In the genomic region with DNA sequence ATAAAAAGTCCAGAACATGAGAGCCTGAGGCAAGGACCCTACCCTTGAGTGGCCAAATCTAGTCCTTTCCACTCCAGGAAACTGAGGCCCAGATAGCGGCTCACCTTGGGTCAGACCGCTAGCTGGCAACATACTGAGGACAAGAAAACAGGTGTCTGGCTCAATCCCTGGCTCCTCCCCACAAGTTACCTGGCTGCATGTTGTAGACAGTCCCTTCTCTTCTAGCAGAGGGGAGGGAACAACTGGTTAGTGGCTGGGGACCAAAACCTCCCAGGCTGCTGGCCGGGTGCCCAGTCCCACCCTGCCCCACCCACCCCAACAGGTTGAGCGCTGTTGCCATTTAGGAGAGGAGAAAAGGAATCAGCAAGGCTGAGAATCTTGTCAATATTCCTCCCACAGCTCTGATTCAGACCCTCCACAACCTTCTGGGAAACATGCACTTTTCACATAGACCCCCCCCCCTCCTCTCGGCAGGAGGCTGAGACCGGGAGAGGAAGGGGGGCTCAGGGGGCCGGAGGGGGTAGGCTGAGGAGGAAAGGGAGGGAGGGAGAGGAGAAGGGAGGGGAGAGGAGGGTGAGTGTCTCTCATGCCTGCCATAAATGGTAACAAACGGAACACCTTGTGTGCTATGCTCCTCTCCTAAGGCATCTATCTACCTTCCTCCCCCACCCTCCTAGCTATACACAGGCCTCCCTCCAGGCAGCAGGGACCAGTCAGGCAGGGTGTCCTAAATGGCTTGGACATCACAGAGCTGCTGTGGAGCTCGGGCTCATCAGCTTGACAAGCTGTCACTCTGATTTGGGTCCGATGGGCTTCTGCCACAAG, we compare ENCODE assay signal across 9 mouse cellular contexts.
DNase-seq lines count a peak whose midpoint lies in the region; ATAC-seq and TF ChIP-seq lines count a peak whose summit lies in the region.
"Had no signal": no experiment of that assay in that cellular context is flagged by ENCODE, and none has a peak within 500 bp of the region (broad histone marks: within the 10 kb centered on the region; RNA-seq: fewer than 3 reads in every experiment).

No protein-coding gene starts in this region.

- no peak for TF ChIP-seq POLR2A in kidney, adult 2 months (IDR thresholded peaks at IDR 0.05; ENCODE audit: low read depth, low read length)

- peak; percentile 21; the same call in 1 of the 2 replicates for ATAC-seq in kidney, postnatal 0 days (replicated peaks; ENCODE audit: low FRiP score, low read depth)
- ATAC-seq in forebrain, embryonic 15.5 days (replicated peaks) = peak; percentile 29; the same call in 1 of the 2 replicates
- 0 out of 2 replicates have a peak, but pooled peaks have one; percentile 17 for ATAC-seq in limb, embryonic 11.5 days (ENCODE audit: insufficient number of reproducible peaks, low FRiP score, low TSS enrichment, low read depth)

- intact Hi-C loops in left cerebral cortex, postnatal 36 days (cut with DNase I) = no loop called here

- no peak overlapping the region for H3K27ac ChIP-seq in kidney, postnatal 0 days
- no peak overlapping the region for H3K27ac ChIP-seq in kidney, adult 2 months (ENCODE audit: insufficient read depth, low read depth, low read length)
- H3K27ac ChIP-seq in forebrain, embryonic 15.5 days (replicated peaks) = peak overlapping the region; percentile 71
- no peak overlapping the region; the same call in 1 of the 2 replicates for H3K27ac ChIP-seq in limb, embryonic 11.5 days (replicated peaks; ENCODE audit: low read depth, low read length)
- H3K27ac ChIP-seq: liver, embryonic 15.5 days had no signal

- no peak overlapping the region for H3K4me2 ChIP-seq in kidney, postnatal 0 days (ENCODE audit: low read length)
- H3K4me2 ChIP-seq in forebrain, embryonic 15.5 days (replicated peaks) = no peak overlapping the region
- H3K4me2 ChIP-seq in limb, embryonic 11.5 days (ENCODE audit: low read depth, severe bottlenecking) = 0 out of 2 replicates have a peak overlapping the region, but pooled peaks have one; percentile 7
- H3K4me2 ChIP-seq: liver, embryonic 15.5 days had no signal

- no peak overlapping the region for H3K4me3 ChIP-seq in kidney, postnatal 0 days (replicated peaks; ENCODE audit: low read depth, low read length)
- no peak overlapping the region for H3K4me3 ChIP-seq in kidney, adult 2 months (ENCODE audit: insufficient read depth, low read depth, low read length)
- H3K4me3 ChIP-seq in forebrain, embryonic 15.5 days = no peak overlapping the region
- no peak overlapping the region for H3K4me3 ChIP-seq in limb, embryonic 11.5 days (ENCODE audit: low read depth, low read length)
- H3K4me3 ChIP-seq: liver, embryonic 15.5 days had no signal

- WGBS in kidney, postnatal 0 days = 40% methylated on average over 7 of the region's 10 CpGs
- WGBS in kidney, adult 2 months = 45% methylated on average over 10 of the region's 10 CpGs
- WGBS in forebrain, embryonic 15.5 days = 25% methylated on average over 8 of the region's 10 CpGs
- WGBS in limb, embryonic 11.5 days = 33% methylated on average over 8 of the region's 10 CpGs

- H3K9ac ChIP-seq in kidney, postnatal 0 days (ENCODE audit: low read depth, low read length) = no peak overlapping the region
- H3K9ac ChIP-seq in forebrain, embryonic 15.5 days (replicated peaks) = no peak overlapping the region
- no peak overlapping the region for H3K9ac ChIP-seq in limb, embryonic 11.5 days (ENCODE audit: low read length)
- H3K9ac ChIP-seq: liver, embryonic 15.5 days had no signal

- H3K4me1 ChIP-seq in kidney, postnatal 0 days (replicated peaks; ENCODE audit: insufficient read depth, low read length) = peaks cover 17% of the 10 kb centered on the region; the same call in 1 of the 2 replicates
- H3K4me1 ChIP-seq in kidney, adult 2 months (ENCODE audit: control insufficient read depth, insufficient read depth, low read length) = no peaks in the 10 kb centered on the region
- H3K4me1 ChIP-seq in forebrain, embryonic 15.5 days = peaks cover 23% of the 10 kb centered on the region
- H3K4me1 ChIP-seq in limb, embryonic 11.5 days (ENCODE audit: control insufficient read depth, insufficient read depth, low read length) = peaks cover 39% of the 10 kb centered on the region
- H3K4me1 ChIP-seq: liver, embryonic 15.5 days had no signal

- no peaks in the 10 kb centered on the region for H3K36me3 ChIP-seq in kidney, postnatal 0 days (ENCODE audit: insufficient read depth, low read length)
- no peaks in the 10 kb centered on the region for H3K36me3 ChIP-seq in kidney, adult 2 months (ENCODE audit: control insufficient read depth, insufficient read depth, low read length)
- H3K36me3 ChIP-seq in forebrain, embryonic 15.5 days = no peaks in the 10 kb centered on the region
- H3K36me3 ChIP-seq in limb, embryonic 11.5 days (ENCODE audit: control insufficient read depth, insufficient read depth, low read length) = no peaks in the 10 kb centered on the region
- H3K36me3 ChIP-seq: liver, embryonic 15.5 days had no signal

- no peak for DNase-seq in kidney, postnatal 0 days (ENCODE audit: low spot score)
- no peak for DNase-seq in kidney, adult 2 months
- no peak for DNase-seq in limb, embryonic 11.5 days (ENCODE audit: low spot score)
- peak; percentile 87 for DNase-seq in retina, postnatal 1 day
- DNase-seq in left cerebral cortex, postnatal 36 days (ENCODE audit: low spot score in 2 of 2) = no peak
- no peak for DNase-seq in urinary bladder, postnatal 14 days (ENCODE audit: low spot score)
- DNase-seq: kidney, postnatal 10 days had no signal

- no peak for TF ChIP-seq CTCF in kidney, postnatal 0 days (IDR thresholded peaks at IDR 0.05; ENCODE audit: low read depth)
- TF ChIP-seq CTCF in kidney, adult 2 months (conservative IDR thresholded peaks at IDR 0.05; ENCODE audit: insufficient read depth, insufficient read length, low read depth, low read length) = no peak

- no peaks in the 10 kb centered on the region for H3K9me3 ChIP-seq in kidney, postnatal 0 days (replicated peaks; ENCODE audit: low read length)
- H3K9me3 ChIP-seq in forebrain, embryonic 15.5 days = no peaks in the 10 kb centered on the region
- no peaks in the 10 kb centered on the region for H3K9me3 ChIP-seq in limb, embryonic 11.5 days (ENCODE audit: control insufficient read depth, low read length)
- H3K9me3 ChIP-seq: liver, embryonic 15.5 days had no signal

- H3K27me3 ChIP-seq in kidney, postnatal 0 days (ENCODE audit: insufficient read depth, low read length) = no peaks in the 10 kb centered on the region
- no peaks in the 10 kb centered on the region for H3K27me3 ChIP-seq in kidney, adult 2 months (replicated peaks; ENCODE audit: control insufficient read depth, insufficient read depth, low read length)
- peaks cover 11% of the 10 kb centered on the region for H3K27me3 ChIP-seq in forebrain, embryonic 15.5 days
- H3K27me3 ChIP-seq in limb, embryonic 11.5 days (ENCODE audit: control insufficient read depth, insufficient read depth, low read length) = no peaks in the 10 kb centered on the region
- H3K27me3 ChIP-seq: liver, embryonic 15.5 days had no signal
